Mouse (Mus musculus) small intestine, adult 2 months (tissue): ENCODE data around the gene Agrn.
A peak's percentile ranks its signal among the peaks of the same experiment; 100 is the strongest.

Experiments used
- CTCF ChIP-seq: fragments of 200-500 bp; IDR thresholded peaks from 2 replicates; pipeline ENCODE4 v1.5.1; 2012; ENCODE audit warnings: low read depth, mild to moderate bottlenecking, control low read depth, inconsistent platforms, low read length, moderate library complexity, mixed read lengths; ENCODE audit not compliant: insufficient replicate concordance, insufficient read length; ENCODE audit errors: extremely low read depth
- POLR2A ChIP-seq: fragments of 200-500 bp; IDR thresholded peaks from 2 replicates; pipeline ENCODE4 v1.6.1; 2012; ENCODE audit warnings: low read depth, mild to moderate bottlenecking, control low read depth, inconsistent platforms, low read length, moderate library complexity

DNA sequence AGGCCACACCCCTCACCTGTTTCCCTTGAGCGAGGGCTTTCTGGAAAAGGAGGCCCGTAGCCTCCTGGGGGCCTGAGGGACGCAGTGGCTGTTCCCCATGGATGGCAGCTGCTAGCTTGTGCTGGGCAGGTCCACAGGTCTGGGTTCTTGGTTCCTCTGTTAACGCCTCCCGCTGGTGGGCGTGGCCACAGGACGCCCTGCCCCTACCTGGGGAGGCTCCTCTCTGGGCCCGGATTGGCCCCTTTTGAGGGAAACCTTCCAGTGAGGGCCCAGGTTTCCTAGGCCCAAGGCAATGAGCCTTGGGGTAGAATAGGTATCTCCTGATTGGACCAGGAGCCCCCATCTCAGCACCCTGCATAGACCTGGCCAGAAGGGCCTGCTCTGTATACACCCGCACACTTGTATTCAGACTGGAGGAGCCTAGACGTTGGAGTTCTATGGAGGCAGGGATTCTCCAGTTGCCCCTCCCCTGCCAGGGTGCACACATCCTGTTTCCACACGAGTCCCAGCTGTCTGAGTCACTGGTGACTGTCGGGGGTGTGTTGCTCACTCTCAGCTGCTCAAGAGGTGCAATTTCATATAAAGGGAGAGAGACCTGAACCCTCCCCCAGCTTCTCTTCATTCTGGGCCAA, 31.2 kb upstream of the Agrn start:
- TF ChIP-seq POLR2A, result peak; percentile 64; the same call in 1 of the 2 replicates
- no peak for TF ChIP-seq CTCF
